Comparison of ENCODE assay signal across 14 mouse cellular contexts in the genomic region with DNA sequence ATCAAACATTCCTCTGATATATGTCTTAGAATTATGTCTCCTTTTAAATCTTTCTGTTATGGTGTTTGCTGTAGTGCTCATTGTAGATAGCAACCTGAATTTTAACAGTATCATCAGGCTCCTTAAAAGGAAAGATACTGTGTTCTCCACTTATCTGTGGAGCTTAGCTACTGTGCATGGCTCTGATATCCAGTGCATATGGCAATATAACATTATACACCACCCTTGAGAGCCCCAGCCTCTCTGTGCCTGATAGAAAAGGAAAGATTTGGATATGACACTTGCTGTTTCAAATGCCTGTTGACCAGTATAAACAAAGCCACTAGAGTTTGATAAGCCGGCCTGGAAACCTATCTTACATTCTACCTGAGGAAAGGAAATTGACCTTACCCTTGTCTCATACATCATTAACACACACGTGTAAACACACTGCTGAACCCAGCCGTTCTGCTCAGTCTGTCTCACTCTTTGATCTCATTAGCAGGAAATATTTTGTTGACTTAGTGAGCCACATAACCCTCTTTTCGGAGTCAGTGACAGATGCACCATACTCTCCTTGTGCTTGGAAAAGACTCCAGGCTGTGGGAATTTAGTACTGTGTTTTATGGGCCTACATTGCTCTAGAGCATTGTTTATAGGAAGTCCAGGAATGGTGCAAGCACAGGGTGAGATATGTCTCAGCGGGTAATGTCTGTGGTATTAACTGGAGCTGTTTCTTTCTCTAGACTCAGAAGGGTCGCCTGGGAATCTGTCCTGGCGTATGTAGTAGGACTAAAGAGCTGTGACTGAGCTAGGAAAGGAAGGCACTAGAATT. TPM values are rescaled to one million over a fixed set of nuclear protein-coding genes. Genes with fewer than 3 reads are reported as not detected.
DNase-seq lines count a peak whose midpoint lies in the region; ATAC-seq and TF ChIP-seq lines count a peak whose summit lies in the region.
"Had no signal": no experiment of that assay in that cellular context is flagged by ENCODE, and none has a peak within 500 bp of the region (broad histone marks: within the 10 kb centered on the region; RNA-seq: fewer than 3 reads in every experiment).

No protein-coding gene starts in this region.

- H3K27ac ChIP-seq in hindbrain, embryonic 14.5 days = peak overlapping the region; percentile 12; the same call in 1 of the 2 replicates
- H3K27ac ChIP-seq in hindbrain, embryonic 12.5 days = no peak overlapping the region
- peak overlapping the region; percentile 90 for H3K27ac ChIP-seq in liver, embryonic 16.5 days (ENCODE audit: low read length)
- H3K27ac ChIP-seq in forebrain, embryonic 13.5 days = no peak overlapping the region
- H3K27ac ChIP-seq in thymus, adult 2 months (ENCODE audit: control insufficient read depth, insufficient read depth, low read length) = no peak overlapping the region
- H3K27ac ChIP-seq: forebrain, embryonic 15.5 days had no signal

- no peaks in the 10 kb centered on the region for H3K9me3 ChIP-seq in hindbrain, embryonic 14.5 days (ENCODE audit: control insufficient read depth, low read length)
- no peaks in the 10 kb centered on the region for H3K9me3 ChIP-seq in hindbrain, embryonic 12.5 days (replicated peaks)
- H3K9me3 ChIP-seq in liver, embryonic 16.5 days (replicated peaks; ENCODE audit: control insufficient read depth, low read length) = no peaks in the 10 kb centered on the region
- H3K9me3 ChIP-seq in forebrain, embryonic 13.5 days (replicated peaks) = no peaks in the 10 kb centered on the region
- H3K9me3 ChIP-seq: forebrain, embryonic 15.5 days had no signal

- H3K27me3 ChIP-seq in hindbrain, embryonic 14.5 days (ENCODE audit: control insufficient read depth, insufficient read depth, low read length) = no peaks in the 10 kb centered on the region
- H3K27me3 ChIP-seq in hindbrain, embryonic 12.5 days = no peaks in the 10 kb centered on the region
- H3K27me3 ChIP-seq in liver, embryonic 16.5 days (ENCODE audit: control insufficient read depth, insufficient read depth, low read depth, low read length) = no peaks in the 10 kb centered on the region
- H3K27me3 ChIP-seq in forebrain, embryonic 13.5 days = no peaks in the 10 kb centered on the region
- no peaks in the 10 kb centered on the region for H3K27me3 ChIP-seq in thymus, adult 2 months (ENCODE audit: control insufficient read depth, insufficient read depth, low read length)
- H3K27me3 ChIP-seq: forebrain, embryonic 15.5 days had no signal

- no peak overlapping the region for H3K9ac ChIP-seq in hindbrain, embryonic 14.5 days
- no peak overlapping the region for H3K9ac ChIP-seq in hindbrain, embryonic 12.5 days
- H3K9ac ChIP-seq in liver, embryonic 16.5 days (ENCODE audit: low read depth, low read length) = peak overlapping the region; percentile 43
- no peak overlapping the region for H3K9ac ChIP-seq in forebrain, embryonic 13.5 days
- H3K9ac ChIP-seq: forebrain, embryonic 15.5 days had no signal

- no peak for ATAC-seq in hindbrain, embryonic 14.5 days (ENCODE audit: low FRiP score)
- ATAC-seq in hindbrain, embryonic 12.5 days (ENCODE audit: low FRiP score) = no peak
- peak; percentile 66 for ATAC-seq in CD4-positive, CD25-positive, alpha-beta regulatory T cell, adult 4 months
- ATAC-seq in erythroid progenitor cell, adult 5-6 weeks (replicated peaks; ENCODE audit: low FRiP score, poor library complexity, severe bottlenecking) = peak; percentile 64
- ATAC-seq in liver, embryonic 16.5 days (ENCODE audit: low read depth) = peak; percentile 93
- ATAC-seq in forebrain, embryonic 13.5 days = no peak
- ATAC-seq: forebrain, embryonic 15.5 days had no signal

- H3K4me3 ChIP-seq in hindbrain, embryonic 14.5 days (replicated peaks; ENCODE audit: low read length) = no peak overlapping the region
- no peak overlapping the region for H3K4me3 ChIP-seq in hindbrain, embryonic 12.5 days
- peak overlapping the region; percentile 9; the same call in 1 of the 2 replicates for H3K4me3 ChIP-seq in liver, embryonic 16.5 days (ENCODE audit: low read depth, low read length)
- H3K4me3 ChIP-seq in forebrain, embryonic 13.5 days = no peak overlapping the region
- H3K4me3 ChIP-seq in thymus, adult 2 months (ENCODE audit: control insufficient read depth, insufficient read depth, low read length) = no peak overlapping the region
- H3K4me3 ChIP-seq: forebrain, embryonic 15.5 days had no signal

- TF ChIP-seq POLR2A in thymus, adult 2 months (IDR thresholded peaks at IDR 0.05; ENCODE audit: control insufficient read depth, extremely low read depth, insufficient read depth, low read length, poor library complexity) = no peak

- 0 out of 2 replicates have a peak, but pooled peaks cover 6% of the 10 kb centered on the region for H3K4me1 ChIP-seq in hindbrain, embryonic 14.5 days (replicated peaks; ENCODE audit: control insufficient read depth, insufficient read depth, low read length)
- peaks cover 13% of the 10 kb centered on the region for H3K4me1 ChIP-seq in hindbrain, embryonic 12.5 days
- H3K4me1 ChIP-seq in liver, embryonic 16.5 days (ENCODE audit: control insufficient read depth, low read depth, low read length) = peaks cover 58% of the 10 kb centered on the region
- H3K4me1 ChIP-seq in forebrain, embryonic 13.5 days = 0 out of 2 replicates have a peak, but pooled peaks cover 4% of the 10 kb centered on the region
- no peaks in the 10 kb centered on the region for H3K4me1 ChIP-seq in thymus, adult 2 months (replicated peaks; ENCODE audit: control insufficient read depth, insufficient read depth, low read length)
- H3K4me1 ChIP-seq: forebrain, embryonic 15.5 days had no signal

- no peak overlapping the region for H3K4me2 ChIP-seq in hindbrain, embryonic 14.5 days (replicated peaks)
- H3K4me2 ChIP-seq in hindbrain, embryonic 12.5 days (replicated peaks) = no peak overlapping the region
- H3K4me2 ChIP-seq in liver, embryonic 16.5 days (ENCODE audit: low read depth, low read length) = peak overlapping the region; percentile 36
- no peak overlapping the region for H3K4me2 ChIP-seq in forebrain, embryonic 13.5 days
- H3K4me2 ChIP-seq: forebrain, embryonic 15.5 days had no signal

- DNase-seq in hindbrain, embryonic 14.5 days (ENCODE audit: low spot score) = no peak
- no peak for DNase-seq in thymus, adult 2 months
- no peak for DNase-seq in left cerebral cortex, postnatal 36 days (ENCODE audit: low spot score in 2 of 2)
- DNase-seq: adrenal gland, postnatal 14 days; cerebellum, adult 11-12 months; embryo, embryonic 11 days; gastrocnemius, postnatal 25 days; heart, postnatal 36 days had no signal

- TF ChIP-seq CTCF in thymus, adult 2 months (IDR thresholded peaks at IDR 0.05; ENCODE audit: borderline replicate concordance, control insufficient read depth, extremely low read depth, insufficient read depth, low read length, poor library complexity) = no peak

- no peaks in the 10 kb centered on the region for H3K36me3 ChIP-seq in hindbrain, embryonic 14.5 days (replicated peaks; ENCODE audit: control insufficient read depth, insufficient read depth)
- H3K36me3 ChIP-seq in hindbrain, embryonic 12.5 days = no peaks in the 10 kb centered on the region
- no peaks in the 10 kb centered on the region for H3K36me3 ChIP-seq in liver, embryonic 16.5 days (ENCODE audit: control insufficient read depth, insufficient read depth)
- H3K36me3 ChIP-seq in forebrain, embryonic 13.5 days (ENCODE audit: poor library complexity, severe bottlenecking) = no peaks in the 10 kb centered on the region
- H3K36me3 ChIP-seq in thymus, adult 2 months (ENCODE audit: control insufficient read depth, insufficient read depth, low read length) = no peaks in the 10 kb centered on the region
- H3K36me3 ChIP-seq: forebrain, embryonic 15.5 days had no signal

- intact Hi-C loops in left cerebral cortex, postnatal 36 days (cut with DNase I) = no loop called here

- 78% methylated on average over 7 of the region's 7 CpGs for WGBS in hindbrain, embryonic 14.5 days
- WGBS in hindbrain, embryonic 12.5 days = 75% methylated on average over 7 of the region's 7 CpGs
- 30% methylated on average over 7 of the region's 7 CpGs for WGBS in liver, embryonic 16.5 days (ENCODE audit: insufficient replicate concordance)
- 84% methylated on average over 7 of the region's 7 CpGs for WGBS in forebrain, embryonic 13.5 days
- WGBS in thymus, adult 2 months = 74% methylated on average over 7 of the region's 7 CpGs

RNA-seq across cellular contexts. Expression of a gene that starts 9.1 kb away (rescaled TPM):
- polyA plus RNA-seq in hindbrain, embryonic 14.5 days (2014; fragmentation: Nextera tagmentation; extraction: Ambion mirVana) = 9.5 and 9.9 TPM in 2 replicates
- polyA plus RNA-seq in hindbrain, embryonic 12.5 days (2016; fragmentation: Nextera tagmentation; extraction: Ambion mirVana) = 15.6 and 16.3 TPM in 2 replicates
- 10 to 100 TPM in 1 of 2 experiments, 1 to 10 TPM in 1; 7.7 to 10.2 TPM for polyA plus RNA-seq in CD4-positive, CD25-positive, alpha-beta regulatory T cell, adult 4 months (2017; shearing (Covaris generic))
- 18.0 and 30.3 TPM in 2 replicates for total RNA-seq in erythroid progenitor cell, adult 5-6 weeks (2015; ENCODE audit: low replicate concordance)
- total RNA-seq in erythroid progenitor cell, adult 5-6 weeks (2017; ENCODE audit: low replicate concordance) = 26.6 and 47.0 TPM in 2 replicates
- 2.7 and 3.6 TPM in 2 replicates for polyA plus RNA-seq in liver, embryonic 16.5 days (2015; fragmentation: Nextera tagmentation; extraction: Ambion mirVana)
- 6.9 and 8.0 TPM in 2 replicates for polyA plus RNA-seq in forebrain, embryonic 13.5 days (2015; fragmentation: Nextera tagmentation; extraction: Ambion mirVana)
- polyA plus RNA-seq in thymus, adult 2 months (2012; rRNA removed) = 7.2 and 8.5 TPM in 2 replicates
- 10 to 100 TPM; 20.0 to 20.4 TPM for total RNA-seq in left cerebral cortex, postnatal 36 days (2021)

Comparison
In these comparisons a context has a peak if more than half of its experiments do, and no peak if none do; other contexts are left out.
1. H3K27ac ChIP-seq: peak in hindbrain, embryonic 14.5 days (single experiment) and liver, embryonic 16.5 days (single experiment); none in hindbrain, embryonic 12.5 days (single experiment), forebrain, embryonic 13.5 days (single experiment) and thymus, adult 2 months (single experiment).
2. ATAC-seq: peak in CD4-positive, CD25-positive, alpha-beta regulatory T cell, adult 4 months (single experiment), erythroid progenitor cell, adult 5-6 weeks (single experiment) and liver, embryonic 16.5 days (single experiment); none in hindbrain, embryonic 14.5 days (single experiment), hindbrain, embryonic 12.5 days (single experiment) and forebrain, embryonic 13.5 days (single experiment).